Mouse (Mus musculus) CH12.LX (cell line): ENCODE measurements around the gene Trhr2. TPM values are rescaled to one million over a fixed set of nuclear protein-coding genes. Genes with fewer than 3 reads are reported as not detected.

Source experiments
- DNase-seq: peaks from one replicate; pipeline ENCODE4 v3.0.0-alpha.2; 2013; ENCODE audit errors: extremely low read depth
- H3K27ac ChIP-seq: 2 replicates; pipeline ENCODE4 v1.5.1; 2012; ENCODE audit warnings: low read depth, mild to moderate bottlenecking, control low read depth, moderate library complexity; ENCODE audit not compliant: insufficient read depth
- H3K27me3 ChIP-seq: replicated peaks from 2 replicates; pipeline ENCODE3; 2012; ENCODE audit warnings: inconsistent platforms
- H3K36me3 ChIP-seq, 2 experiments: replicated peaks in 1 of 2; 2 replicates each; pipeline versions ENCODE3 to v1.6.1; 2012; ENCODE audit warnings: inconsistent platforms in 1 of 2, low read length in 1 of 2, mild to moderate bottlenecking in 1 of 2, mixed read lengths in 1 of 2, moderate library complexity in 1 of 2; ENCODE audit not compliant: control insufficient read depth in 1 of 2, insufficient read depth in 1 of 2
- H3K4me1 ChIP-seq, 2 experiments: 2 replicates each; pipeline ENCODE4 v1.6.1; 2012; ENCODE audit warnings: inconsistent platforms in 1 of 2, moderate library complexity in 1 of 2; ENCODE audit not compliant: insufficient read depth in 2 of 2, control insufficient read depth in 1 of 2
- H3K4me2 ChIP-seq: 2 replicates; pipeline ENCODE4 v1.6.1; 2012; ENCODE audit warnings: low read depth, mild to moderate bottlenecking, control low read depth; ENCODE audit not compliant: poor library complexity, insufficient read depth, severe bottlenecking
- H3K4me3 ChIP-seq, 3 experiments: fragments of 150-350 bp in 1 of 3; sonication (generic) in 1 of 3; replicated peaks in 1 of 3; 2 replicates each; pipeline versions ENCODE3 to v1.5.1; 2011 to 2012; ENCODE audit warnings: low read depth in 2 of 3, low read length in 2 of 3, mild to moderate bottlenecking in 2 of 3, moderate library complexity in 2 of 3, control low read depth in 1 of 3, improper control_type of control experiment in 1 of 3, inconsistent platforms in 1 of 3, mixed read lengths in 1 of 3; ENCODE audit not compliant: poor library complexity in 1 of 3
- H3K79me2 ChIP-seq: replicated peaks from 2 replicates; pipeline ENCODE4 v1.6.1; 2012; ENCODE audit warnings: mild to moderate bottlenecking, moderate library complexity; ENCODE audit not compliant: control insufficient read depth, poor library complexity, insufficient read depth, severe bottlenecking; ENCODE audit errors: extremely low read depth
- H3K9ac ChIP-seq: 2 replicates; pipeline ENCODE4 v1.6.1; 2012; ENCODE audit warnings: low read depth, mild to moderate bottlenecking, control low read depth, moderate library complexity; ENCODE audit not compliant: insufficient read depth
- H3K9me3 ChIP-seq: replicated peaks from 2 replicates; pipeline ENCODE3; 2012; ENCODE audit warnings: low read length, inconsistent platforms, mixed read lengths
- BHLHE40 ChIP-seq: IDR thresholded peaks from 2 replicates; pipeline ENCODE4 v1.6.1; 2011; ENCODE audit warnings: mild to moderate bottlenecking, low read depth, low read length, improper control_type of control experiment
- CHD1 ChIP-seq: IDR thresholded peaks from 2 replicates; pipeline ENCODE4 v1.6.1; 2012; ENCODE audit warnings: low read depth, low read length, improper control_type of control experiment, inconsistent platforms
- CHD2 ChIP-seq: IDR thresholded peaks from 2 replicates; pipeline ENCODE4 v1.6.1; 2011; ENCODE audit warnings: low read length, improper control_type of control experiment
- CTCF ChIP-seq, 2 experiments: IDR thresholded peaks in 1 of 2; conservative IDR thresholded peaks in 1 of 2; 2 replicates each; pipeline ENCODE4 v1.5.1; 2011 to 2012; ENCODE audit warnings: low read depth in 2 of 2, low read length in 2 of 2, improper control_type of control experiment in 1 of 2, inconsistent platforms in 1 of 2, mild to moderate bottlenecking in 1 of 2, moderate library complexity in 1 of 2
- KAT2A ChIP-seq: IDR thresholded peaks from 2 replicates; pipeline ENCODE4 v1.6.1; 2012; ENCODE audit warnings: low read length, improper control_type of control experiment, inconsistent platforms; ENCODE audit not compliant: insufficient replicate concordance
- MAZ ChIP-seq: IDR thresholded peaks from 2 replicates; pipeline ENCODE4 v1.6.1; 2012; ENCODE audit warnings: low read depth, mild to moderate bottlenecking, inconsistent platforms, low read length, improper control_type of control experiment, moderate library complexity
- MEF2A ChIP-seq: IDR thresholded peaks from 2 replicates; pipeline ENCODE4 v1.6.1; 2014; ENCODE audit warnings: low read depth, mild to moderate bottlenecking, inconsistent platforms, low read length, improper control_type of control experiment, borderline replicate concordance
- PAX5 ChIP-seq: IDR thresholded peaks from 2 replicates; pipeline ENCODE4 v1.6.1; 2012; ENCODE audit warnings: low read length, inconsistent platforms, mixed read lengths
- POLR2AphosphoS2 ChIP-seq: IDR thresholded peaks from 2 replicates; pipeline ENCODE4 v1.6.1; 2011; ENCODE audit warnings: low read depth, low read length, improper control_type of control experiment
- SIN3A ChIP-seq: IDR thresholded peaks from 2 replicates; pipeline ENCODE4 v1.6.1; 2012; ENCODE audit warnings: low read length, improper control_type of control experiment, inconsistent platforms
- SMC3 ChIP-seq: IDR thresholded peaks from 2 replicates; pipeline ENCODE4 v1.6.1; 2011; ENCODE audit warnings: low read depth, low read length, improper control_type of control experiment
- TBP ChIP-seq: conservative IDR thresholded peaks from 2 replicates; pipeline ENCODE4 v1.6.1; 2011; ENCODE audit warnings: low read depth, low read length, improper control_type of control experiment
- TCF12 ChIP-seq: IDR thresholded peaks from 2 replicates; pipeline ENCODE4 v1.6.1; 2014; ENCODE audit warnings: low read depth, mild to moderate bottlenecking, inconsistent platforms, low read length, improper control_type of control experiment
- ZC3H11A ChIP-seq: IDR thresholded peaks from 2 replicates; pipeline ENCODE4 v1.6.1; 2012; ENCODE audit warnings: low read depth, mild to moderate bottlenecking, inconsistent platforms, low read length, improper control_type of control experiment
- ZMIZ1 ChIP-seq: IDR thresholded peaks from 2 replicates; pipeline ENCODE4 v1.6.1; 2012; ENCODE audit warnings: low read depth, mild to moderate bottlenecking, inconsistent platforms, low read length, improper control_type of control experiment
- dilution Hi-C: fragments of 300-500 bp; cut with MboI; formaldehyde crosslinking; loops from 2 replicates; pipeline ENCODE4 v1.14.3; 2020; ENCODE audit warnings: low sequenced_read_pairs; ENCODE audit not compliant: extremely low pct_unique_long_range_greater_than_20kb, extremely low pct_ligation_motif_present
- in situ Hi-C: fragments of 300-500 bp; cut with MboI; formaldehyde crosslinking; loops from 3 replicates; pipeline ENCODE4 v1.14.3; 2019; ENCODE audit warnings: low sequenced_read_pairs, low pct_ligation_motif_present, low pct_unique_long_range_greater_than_20kb, mixed read lengths
- polyA plus RNA-seq: library from polyadenylated mRNA; unstranded; fragments of >175 nt; gene quantifications from 2 replicates; pipeline ENCODE4 v1.2.1, GENCODE M21; 2012; ENCODE audit warnings: low read depth; ENCODE audit not compliant: insufficient read length
- total RNA-seq, 2 experiments: library from RNA; depleted of rRNA; stranded (reverse); fragments of 300-350 nt in 1 of 2; fragments of >200 nt in 1 of 2; gene quantifications; 2 replicates each; pipeline ENCODE4 v1.2.3; 2012 to 2014

Trhr2 gene
- total and polyA plus RNA-seq, 3 experiments, result 0.25 to 0.51 TPM; not detected in 1

DNA sequence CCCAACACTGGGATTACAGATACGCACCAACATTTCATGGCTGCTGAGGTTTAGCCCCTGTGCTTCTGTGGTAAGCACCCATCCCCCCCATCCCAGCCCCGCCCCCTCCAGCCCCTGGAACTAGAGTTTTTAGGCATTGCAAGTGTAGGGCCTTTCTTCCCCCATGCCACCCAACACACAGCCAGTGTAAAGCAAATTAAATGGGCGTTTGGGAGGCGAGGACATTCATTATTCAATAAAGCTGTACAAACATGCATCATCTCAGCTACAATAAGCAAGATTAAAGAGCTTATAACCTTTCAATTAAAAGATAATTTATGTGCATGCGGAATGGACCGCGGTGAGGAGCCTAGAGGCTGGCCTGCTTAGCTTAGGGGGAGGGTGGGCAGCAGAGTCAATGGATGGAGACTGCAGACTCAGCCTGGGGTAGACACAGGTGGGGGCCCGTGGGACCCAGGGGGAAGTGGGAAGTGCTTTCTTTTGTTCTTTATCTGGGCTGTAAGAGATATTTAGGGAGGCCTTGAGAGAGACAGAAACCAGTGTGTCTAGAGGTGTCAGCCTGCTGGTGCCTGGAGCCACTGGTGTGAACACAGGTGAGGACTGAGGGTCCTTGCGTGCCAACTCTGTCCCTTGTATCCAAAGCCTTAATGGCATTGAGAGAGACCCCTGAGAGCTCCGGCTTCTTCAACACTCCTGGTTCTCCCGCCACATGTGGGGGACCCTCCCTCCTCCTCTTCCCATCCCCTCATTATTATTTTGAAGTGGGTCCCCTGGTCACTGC lies 10.0 kb downstream of the Trhr2 start:
- in situ Hi-C loops, result no loop called here

DNA sequence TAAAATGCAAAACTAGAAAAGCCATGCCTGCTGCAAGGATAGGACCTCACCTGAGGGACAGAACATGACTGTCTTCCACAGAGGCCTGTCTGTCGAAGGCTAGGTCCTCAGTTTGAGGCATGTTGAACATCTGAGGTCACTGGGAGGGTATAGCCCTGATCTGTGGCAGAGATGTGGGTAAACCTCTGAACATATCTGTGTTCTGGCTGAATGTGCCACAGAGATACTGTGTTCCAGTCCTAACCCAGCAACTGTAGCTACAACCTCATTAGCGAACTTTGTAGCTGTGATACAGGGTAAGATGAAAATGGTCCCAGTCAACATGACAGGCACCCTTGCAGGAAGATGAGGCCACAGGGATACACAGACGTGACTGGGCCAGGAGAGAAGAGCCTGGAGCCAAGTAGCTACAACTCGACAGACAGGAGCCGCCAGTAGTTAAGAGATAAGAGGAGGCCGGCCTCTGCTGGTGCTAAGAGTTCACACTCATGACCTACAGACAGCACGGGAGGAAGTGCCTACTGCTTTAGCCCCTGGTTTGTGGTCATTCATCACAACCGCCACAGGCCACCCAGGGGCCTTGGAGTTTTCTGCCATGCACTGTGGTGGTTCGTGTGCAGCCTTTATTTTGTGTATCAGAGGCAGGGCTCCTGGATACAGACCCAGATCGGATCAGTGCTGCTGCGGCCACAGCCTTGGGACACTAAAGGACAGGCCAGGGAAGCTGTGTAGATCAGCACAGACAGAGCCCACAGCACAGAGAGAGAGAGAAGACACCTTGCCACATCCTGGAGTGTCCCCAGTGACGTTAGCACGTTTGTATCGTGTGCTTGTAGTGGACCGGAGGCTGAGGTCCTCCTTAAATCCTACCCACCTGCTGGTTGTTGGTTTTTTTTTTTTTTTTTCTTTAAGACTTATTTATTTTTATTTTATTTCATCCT lies 10.9 kb downstream of the Trhr2 start:
- Histone ChIP-seq H3K9ac (no peak overlapping the region), H3K4me3 (no peak overlapping the region), H3K4me2 (no peak overlapping the region), H3K4me1 (peaks cover 12 to 42% of the 10 kb centered on the region in 2 experiments), H3K27ac (no peak overlapping the region), H3K79me2 (no peaks in the 10 kb centered on the region), H3K36me3 (no peaks in the 10 kb centered on the region), H3K27me3 (no peaks in the 10 kb centered on the region), H3K9me3 (peaks cover 2% of the 10 kb centered on the region)
- in situ Hi-C loops (no loop called here), dilution Hi-C loops (no loop called here)
- DNase-seq, result no peak
- no peak for TF ChIP-seq MAZ
- no peak for TF ChIP-seq PAX5
- TF ChIP-seq CTCF (conservative IDR thresholded peaks at IDR 0.05 in 1 of 2, IDR thresholded peaks at IDR 0.05 in 1 of 2; ENCODE audit: low read depth in 2 of 2, low read length in 2 of 2), result no peak
- no peak for TF ChIP-seq TCF12
- TF ChIP-seq ZMIZ1, result no peak
- TF ChIP-seq KAT2A, result no peak
- no peak for TF ChIP-seq SIN3A
- no peak for TF ChIP-seq POLR2AphosphoS2
- no peak for TF ChIP-seq CHD2
- no peak for TF ChIP-seq CHD1
- TF ChIP-seq SMC3, result no peak
- TF ChIP-seq BHLHE40, result no peak
- TF ChIP-seq ZC3H11A, result no peak
- no peak for TF ChIP-seq TBP
- TF ChIP-seq MEF2A, result no peak

More for the DNA sequence above, 10.0 kb downstream of the Trhr2 start:
- no peak overlapping the region for H3K9ac ChIP-seq
- no peak overlapping the region for H3K27ac ChIP-seq
- dilution Hi-C loops, result no loop called here
- peaks cover 14 to 38% of the 10 kb centered on the region in 2 experiments for H3K4me1 ChIP-seq
- no peak overlapping the region for H3K4me2 ChIP-seq
- H3K36me3 ChIP-seq, result no peaks in the 10 kb centered on the region
- no peaks in the 10 kb centered on the region for H3K79me2 ChIP-seq
- no peak for DNase-seq
- peaks cover 2% of the 10 kb centered on the region for H3K9me3 ChIP-seq
- no peak for TF ChIP-seq ZC3H11A
- TF ChIP-seq, all 38 proteins: peak for 0
- Histone ChIP-seq H3K4me3 (no peak overlapping the region), H3K27me3 (no peaks in the 10 kb centered on the region)
